Comparison of ENCODE assay signal across 8 mouse cellular contexts in the genomic region with DNA sequence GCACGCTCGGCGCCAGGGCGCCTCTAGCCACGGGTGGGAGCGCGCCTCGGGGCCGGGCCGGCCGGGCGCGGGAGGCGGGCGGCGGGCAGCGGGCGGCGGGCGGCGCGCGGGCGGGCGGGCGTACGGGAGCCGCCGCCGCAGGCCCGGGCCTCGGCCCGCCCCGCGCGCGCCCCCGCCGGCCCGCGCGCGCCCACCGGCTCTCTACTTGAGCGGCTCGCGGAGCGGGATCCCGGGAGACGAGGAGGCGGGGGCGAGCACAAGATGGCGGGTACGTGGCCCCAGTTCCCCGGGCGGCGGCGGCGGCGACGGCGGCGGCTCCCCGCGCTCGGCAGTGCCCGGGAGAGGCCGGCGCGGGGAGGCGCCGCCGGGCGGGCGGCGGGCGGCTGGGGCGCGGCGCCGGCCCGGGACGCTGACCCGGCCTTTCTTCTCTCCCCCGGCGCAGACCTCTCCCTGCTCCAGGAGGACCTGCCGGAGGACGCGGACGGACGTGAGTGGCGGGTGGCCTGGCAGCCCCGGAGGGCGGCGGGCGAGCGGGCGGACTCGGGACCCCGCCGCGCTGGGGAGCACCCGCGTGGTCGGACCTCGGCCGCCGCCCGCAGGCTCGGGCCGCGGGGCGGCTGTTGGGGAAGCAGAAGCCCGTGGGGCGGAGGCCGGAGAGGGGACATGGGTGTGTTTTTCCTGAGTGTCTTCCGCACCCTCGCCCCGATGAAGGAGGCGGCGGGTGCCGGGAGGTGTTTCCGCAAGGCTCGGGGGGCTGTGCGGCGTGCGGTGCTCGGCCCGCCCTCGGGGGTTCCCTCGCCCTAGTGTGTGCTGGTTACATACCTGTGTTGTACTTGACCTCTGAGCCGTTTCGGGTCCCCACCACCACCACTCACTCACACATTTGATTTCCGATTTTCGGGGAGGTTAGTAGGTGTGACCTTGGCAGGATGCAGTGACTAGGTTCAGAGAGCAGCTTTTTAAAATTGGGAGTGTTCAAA. TPM values are rescaled to one million over a fixed set of nuclear protein-coding genes. Genes with fewer than 3 reads are reported as not detected.
DNase-seq lines count a peak whose midpoint lies in the region; ATAC-seq and TF ChIP-seq lines count a peak whose summit lies in the region.

No protein-coding gene starts in this region.

- ATAC-seq in limb, embryonic 14.5 days (ENCODE audit: low FRiP score, low read depth), result peak; percentile 71
- peak; percentile 74 for ATAC-seq in midbrain, embryonic 14.5 days (ENCODE audit: low FRiP score, low TSS enrichment)

- H3K4me3 ChIP-seq in limb, embryonic 14.5 days (replicated peaks; ENCODE audit: low read length), result peak overlapping the region; percentile 82
- H3K4me3 ChIP-seq in midbrain, embryonic 14.5 days (replicated peaks; ENCODE audit: low read depth, low read length), result peak overlapping the region; percentile 92

- peak overlapping the region; percentile 99 for H3K27ac ChIP-seq in limb, embryonic 14.5 days (replicated peaks; ENCODE audit: low read depth, low read length)
- peak overlapping the region; percentile 100 for H3K27ac ChIP-seq in midbrain, embryonic 14.5 days (replicated peaks; ENCODE audit: low read depth, low read length)

- TF ChIP-seq POLR2A in limb, embryonic 14.5 days (IDR thresholded peaks at IDR 0.05; ENCODE audit: borderline replicate concordance, extremely low read depth, insufficient read depth, insufficient read length), result no peak

- peak; percentile 45 to 60 for DNase-seq in urinary bladder, adult 18-20 months (ENCODE audit: low spot score in 2 of 2)
- DNase-seq in urinary bladder, postnatal 10 days (ENCODE audit: low spot score), result no peak
- peak; percentile 67 for DNase-seq in embryo, embryonic 9.5 days (ENCODE audit: extremely low spot score)
- DNase-seq in heart, adult 18-20 months, result peak; percentile 80 to 86
- peak; percentile 68 for DNase-seq in kidney, adult 11 months
- DNase-seq in limb, embryonic 14.5 days (ENCODE audit: low spot score), result peak; percentile 66
- peak; percentile 93 for DNase-seq in midbrain, embryonic 14.5 days
- DNase-seq in spleen, adult 12 weeks (ENCODE audit: low spot score), result peak; percentile 40

- peaks cover 3% of the 10 kb centered on the region; the same call in 1 of the 2 replicates for H3K36me3 ChIP-seq in limb, embryonic 14.5 days (ENCODE audit: control insufficient read depth, insufficient read depth, low read length)
- peaks cover 11% of the 10 kb centered on the region; the same call in 1 of the 2 replicates for H3K36me3 ChIP-seq in midbrain, embryonic 14.5 days (ENCODE audit: control insufficient read depth, insufficient read depth, low read length)

- H3K4me2 ChIP-seq in limb, embryonic 14.5 days (replicated peaks; ENCODE audit: low read depth, low read length, severe bottlenecking), result peak overlapping the region; percentile 61
- peak overlapping the region; percentile 71 for H3K4me2 ChIP-seq in midbrain, embryonic 14.5 days (ENCODE audit: low read length)

- WGBS in limb, embryonic 14.5 days, result 1% methylated on average over 25 of the region's 135 CpGs
- under 1% methylated on average over 92 of the region's 135 CpGs for WGBS in midbrain, embryonic 14.5 days

- H3K9me3 ChIP-seq in limb, embryonic 14.5 days (ENCODE audit: control insufficient read depth, low read length), result no peaks in the 10 kb centered on the region
- H3K9me3 ChIP-seq in midbrain, embryonic 14.5 days (ENCODE audit: control insufficient read depth, low read length), result no peaks in the 10 kb centered on the region

- peaks cover 13% of the 10 kb centered on the region for H3K4me1 ChIP-seq in limb, embryonic 14.5 days (ENCODE audit: control insufficient read depth, insufficient read depth, low read length)
- peaks cover 17% of the 10 kb centered on the region for H3K4me1 ChIP-seq in midbrain, embryonic 14.5 days (ENCODE audit: control insufficient read depth, insufficient read depth, low read length)

- H3K27me3 ChIP-seq in limb, embryonic 14.5 days (ENCODE audit: control insufficient read depth, insufficient read depth, low read length), result no peaks in the 10 kb centered on the region
- H3K27me3 ChIP-seq in midbrain, embryonic 14.5 days (ENCODE audit: control insufficient read depth, insufficient read depth, low read length), result no peaks in the 10 kb centered on the region

- peak overlapping the region; percentile 99 for H3K9ac ChIP-seq in limb, embryonic 14.5 days (ENCODE audit: low read depth, low read length, severe bottlenecking)
- H3K9ac ChIP-seq in midbrain, embryonic 14.5 days (replicated peaks; ENCODE audit: low read length), result peak overlapping the region; percentile 99

RNA-seq across cellular contexts. Expression of gene Ppp4r1, which starts 1.1 kb away (rescaled TPM):
- total RNA-seq in heart, adult 18-20 months (2021), result 10 to 100 TPM; 41.5 to 45.5 TPM
- polyA plus RNA-seq in limb, embryonic 14.5 days (2012; rRNA removed), result 67.6 and 74.3 TPM in 2 replicates
- 43.7 and 47.3 TPM in 2 replicates for polyA plus RNA-seq in limb, embryonic 14.5 days (2014; fragmentation: Nextera tagmentation; extraction: Ambion mirVana)
- polyA plus RNA-seq in midbrain, embryonic 14.5 days (2014; fragmentation: Nextera tagmentation; extraction: Ambion mirVana), result 45.0 and 54.0 TPM in 2 replicates

RNA-seq across cellular contexts. Expression of gene Rab31, which starts 10.9 kb away (rescaled TPM):
- total RNA-seq in heart, adult 18-20 months (2021), result 10 to 100 TPM; 13.8 to 16.8 TPM
- polyA plus RNA-seq in limb, embryonic 14.5 days (2012; rRNA removed), result 36.3 and 42.8 TPM in 2 replicates
- 62.8 and 67.8 TPM in 2 replicates for polyA plus RNA-seq in limb, embryonic 14.5 days (2014; fragmentation: Nextera tagmentation; extraction: Ambion mirVana)
- polyA plus RNA-seq in midbrain, embryonic 14.5 days (2014; fragmentation: Nextera tagmentation; extraction: Ambion mirVana), result 67.8 and 90.2 TPM in 2 replicates
